Mouse (Mus musculus): ENCODE measurements around the gene Lamb3. TPM values are rescaled to one million over a fixed set of nuclear protein-coding genes. Genes with fewer than 3 reads are reported as not detected.

Gene Lamb3
- polyA plus RNA-seq, 1 experiment from 2014 or later, result 34.9 TPM

DNA sequence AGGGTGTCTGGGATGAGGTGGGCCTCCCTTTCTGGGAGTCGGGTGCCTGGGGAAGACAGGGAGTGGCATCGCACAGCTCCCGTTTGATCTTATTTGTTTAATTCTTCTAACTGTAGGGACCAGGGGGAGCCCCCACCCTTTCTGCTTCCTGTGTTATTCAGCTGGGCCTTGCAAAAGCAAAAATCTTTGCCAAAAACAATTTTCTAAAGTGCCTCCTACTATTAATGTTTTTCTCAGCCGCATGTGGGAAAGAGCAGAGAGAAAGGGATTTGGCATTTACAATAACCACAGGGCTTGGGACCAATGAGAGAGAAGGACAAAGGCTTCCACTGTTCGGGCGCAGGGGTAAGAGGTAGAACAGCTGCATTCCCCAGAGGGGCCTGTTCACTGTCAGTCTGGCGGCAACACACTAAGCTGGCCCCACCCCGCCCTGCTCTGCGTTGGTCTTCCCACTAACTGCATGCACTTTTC lies 18.3 kb upstream of the Lamb3 start:
- 6% methylated on average over 9 of the region's 9 CpGs for WGBS
- ATAC-seq (ENCODE audit: low FRiP score, low TSS enrichment), result peak; percentile 89
- DNase-seq (ENCODE audit: low spot score), result peak; percentile 61
- H3K9me3 ChIP-seq (ENCODE audit: control insufficient read depth, low read length), result no peaks in the 10 kb centered on the region
- H3K27ac ChIP-seq (replicated peaks), result peak overlapping the region; percentile 84
- peaks cover 13% of the 10 kb centered on the region for H3K4me1 ChIP-seq (replicated peaks; ENCODE audit: control insufficient read depth, insufficient read depth)
- H3K27me3 ChIP-seq (ENCODE audit: control insufficient read depth, insufficient read depth, low read length), result no peaks in the 10 kb centered on the region
- H3K9ac ChIP-seq (ENCODE audit: low read length), result no peak overlapping the region
- TF ChIP-seq CTCF (IDR thresholded peaks at IDR 0.05; ENCODE audit: low read depth) (no peak), EP300 (optimal IDR thresholded peaks at IDR 0.05) (no peak)
- H3K4me2 ChIP-seq (replicated peaks; ENCODE audit: low read depth), result no peak overlapping the region
- H3K36me3 ChIP-seq (ENCODE audit: control insufficient read depth, insufficient read depth, low read length), result no peaks in the 10 kb centered on the region
- H3K4me3 ChIP-seq (ENCODE audit: low read depth, low read length), result no peak overlapping the region

DNA sequence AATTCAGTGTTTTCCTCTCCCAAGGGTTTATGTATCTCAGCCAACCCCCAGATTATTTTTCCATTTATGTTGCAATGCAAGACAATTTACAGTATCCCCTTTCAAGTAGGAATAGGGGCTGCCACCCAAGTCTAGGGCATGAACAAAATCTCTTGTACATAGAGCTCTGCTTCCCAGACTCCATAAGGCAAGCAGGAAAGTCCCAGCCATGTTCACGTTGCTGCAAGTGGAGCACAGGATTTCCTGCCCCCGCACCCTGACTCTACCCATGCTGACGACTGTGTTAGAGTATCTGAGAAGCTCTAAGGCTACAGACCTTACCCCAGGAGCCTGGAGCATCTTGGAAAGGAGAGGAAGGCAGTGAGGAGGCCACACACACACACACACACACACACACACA lies 17.7 kb upstream of the Lamb3 start:
- TF ChIP-seq EP300 (optimal IDR thresholded peaks at IDR 0.05) (no peak), CTCF (IDR thresholded peaks at IDR 0.05; ENCODE audit: low read depth) (no peak)
- peak overlapping the region; percentile 84 for H3K27ac ChIP-seq (replicated peaks)
- H3K4me3 ChIP-seq (ENCODE audit: low read depth, low read length), result no peak overlapping the region
- H3K36me3 ChIP-seq (ENCODE audit: control insufficient read depth, insufficient read depth, low read length), result no peaks in the 10 kb centered on the region
- H3K4me2 ChIP-seq (replicated peaks; ENCODE audit: low read depth), result no peak overlapping the region
- H3K4me1 ChIP-seq (replicated peaks; ENCODE audit: control insufficient read depth, insufficient read depth), result peaks cover 13% of the 10 kb centered on the region
- no peak for DNase-seq (ENCODE audit: low spot score)
- H3K9ac ChIP-seq (ENCODE audit: low read length), result no peak overlapping the region
- no peaks in the 10 kb centered on the region for H3K27me3 ChIP-seq (ENCODE audit: control insufficient read depth, insufficient read depth, low read length)
- no peaks in the 10 kb centered on the region for H3K9me3 ChIP-seq (ENCODE audit: control insufficient read depth, low read length)
- WGBS, result 23% methylated on average over 3 of the region's 3 CpGs
- ATAC-seq (ENCODE audit: low FRiP score, low TSS enrichment), result no peak

DNA sequence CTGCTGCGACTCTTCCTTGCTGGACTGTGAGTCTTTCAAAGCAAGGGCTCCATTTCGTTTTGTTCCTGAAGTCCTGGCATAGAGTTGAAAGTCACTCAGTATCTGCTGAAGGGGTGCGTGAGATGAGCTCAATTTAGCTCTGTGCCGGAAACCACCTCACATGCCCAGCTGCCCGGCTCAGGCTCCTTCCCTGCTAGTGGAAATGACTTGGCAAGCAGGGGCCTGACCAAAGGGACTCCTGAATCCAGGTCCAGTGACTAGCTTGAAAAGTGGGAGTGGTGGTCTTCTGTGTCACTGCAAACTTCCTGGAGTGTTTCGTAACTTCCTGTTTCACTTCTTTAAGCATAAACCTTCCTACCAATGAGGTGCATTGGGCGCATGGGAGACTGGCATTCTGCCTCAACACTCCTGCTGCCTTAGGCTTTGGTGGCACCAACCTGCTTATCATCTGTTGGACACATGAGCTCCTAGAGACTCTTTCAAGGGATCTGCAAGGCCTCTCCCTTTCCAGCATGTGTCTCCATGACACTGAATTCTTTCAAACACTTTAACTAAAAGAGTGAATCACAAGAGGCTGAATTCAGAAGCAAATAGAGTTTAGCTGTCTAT lies 15.7 kb upstream of the Lamb3 start:
- Histone ChIP-seq H3K4me3 (ENCODE audit: low read depth, low read length) (no peak overlapping the region), H3K9ac (ENCODE audit: low read length) (no peak overlapping the region), H3K27me3 (ENCODE audit: control insufficient read depth, insufficient read depth, low read length) (no peaks in the 10 kb centered on the region), H3K36me3 (ENCODE audit: control insufficient read depth, insufficient read depth, low read length) (no peaks in the 10 kb centered on the region), H3K27ac (replicated peaks) (no peak overlapping the region), H3K4me2 (replicated peaks; ENCODE audit: low read depth) (no peak overlapping the region), H3K4me1 (replicated peaks; ENCODE audit: control insufficient read depth, insufficient read depth) (peaks cover 13% of the 10 kb centered on the region), H3K9me3 (ENCODE audit: control insufficient read depth, low read length) (no peaks in the 10 kb centered on the region)
- 77% methylated on average over 7 of the region's 7 CpGs for WGBS
- no peak for ATAC-seq (ENCODE audit: low FRiP score, low TSS enrichment)
- TF ChIP-seq EP300 (optimal IDR thresholded peaks at IDR 0.05) (no peak), CTCF (IDR thresholded peaks at IDR 0.05; ENCODE audit: low read depth) (no peak)
- DNase-seq (ENCODE audit: low spot score), result no peak

DNA sequence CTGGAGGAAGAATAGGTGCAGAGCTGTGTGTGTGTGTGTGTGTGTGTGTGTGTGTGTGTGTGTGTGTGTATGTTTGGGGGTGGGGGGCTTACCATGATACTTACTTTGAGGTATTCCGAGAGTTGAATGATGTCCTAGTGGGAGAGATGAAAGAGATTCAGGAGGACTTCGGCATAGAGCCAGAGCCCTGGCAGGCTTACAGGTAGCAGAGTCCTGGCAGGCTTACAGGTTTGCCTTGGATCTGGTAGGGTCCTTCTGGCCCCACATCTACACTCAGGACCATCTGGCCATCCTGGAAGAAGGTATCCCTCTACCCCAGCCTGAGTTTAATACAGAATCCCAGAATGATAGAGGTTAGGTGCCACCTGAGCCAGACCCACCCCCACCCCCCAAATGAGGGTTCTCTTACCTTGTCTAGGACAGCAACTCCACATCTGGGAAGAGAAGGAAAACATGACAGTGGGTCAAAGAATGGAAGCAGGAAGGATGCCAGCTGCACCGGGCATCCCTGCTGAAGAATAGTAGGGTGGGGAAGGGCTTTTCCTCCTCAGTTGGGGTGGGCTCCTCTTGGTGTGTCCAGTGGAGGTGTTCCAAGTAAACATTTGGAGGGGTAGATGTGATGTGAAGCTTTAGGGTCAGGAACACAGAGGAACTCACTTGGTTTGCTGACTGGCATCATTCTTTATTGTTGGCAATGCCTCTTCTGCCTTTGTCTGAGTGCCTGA lies 12.9 kb upstream of the Lamb3 start:
- H3K36me3 ChIP-seq (ENCODE audit: control insufficient read depth, insufficient read depth, low read length), result no peaks in the 10 kb centered on the region
- H3K9ac ChIP-seq (ENCODE audit: low read length), result no peak overlapping the region
- no peak overlapping the region for H3K4me3 ChIP-seq (ENCODE audit: low read depth, low read length)
- no peak overlapping the region for H3K27ac ChIP-seq (replicated peaks)
- ATAC-seq (ENCODE audit: low FRiP score, low TSS enrichment) (no peak), DNase-seq (ENCODE audit: low spot score) (no peak)
- no peak overlapping the region for H3K4me2 ChIP-seq (replicated peaks; ENCODE audit: low read depth)
- H3K4me1 ChIP-seq (replicated peaks; ENCODE audit: control insufficient read depth, insufficient read depth), result peaks cover 6% of the 10 kb centered on the region
- WGBS, result 75% methylated on average over 3 of the region's 3 CpGs
- TF ChIP-seq CTCF (IDR thresholded peaks at IDR 0.05; ENCODE audit: low read depth), result no peak
- TF ChIP-seq EP300 (optimal IDR thresholded peaks at IDR 0.05), result no peak
- H3K27me3 ChIP-seq (ENCODE audit: control insufficient read depth, insufficient read depth, low read length), result no peaks in the 10 kb centered on the region
- H3K9me3 ChIP-seq (ENCODE audit: control insufficient read depth, low read length), result no peaks in the 10 kb centered on the region

DNA sequence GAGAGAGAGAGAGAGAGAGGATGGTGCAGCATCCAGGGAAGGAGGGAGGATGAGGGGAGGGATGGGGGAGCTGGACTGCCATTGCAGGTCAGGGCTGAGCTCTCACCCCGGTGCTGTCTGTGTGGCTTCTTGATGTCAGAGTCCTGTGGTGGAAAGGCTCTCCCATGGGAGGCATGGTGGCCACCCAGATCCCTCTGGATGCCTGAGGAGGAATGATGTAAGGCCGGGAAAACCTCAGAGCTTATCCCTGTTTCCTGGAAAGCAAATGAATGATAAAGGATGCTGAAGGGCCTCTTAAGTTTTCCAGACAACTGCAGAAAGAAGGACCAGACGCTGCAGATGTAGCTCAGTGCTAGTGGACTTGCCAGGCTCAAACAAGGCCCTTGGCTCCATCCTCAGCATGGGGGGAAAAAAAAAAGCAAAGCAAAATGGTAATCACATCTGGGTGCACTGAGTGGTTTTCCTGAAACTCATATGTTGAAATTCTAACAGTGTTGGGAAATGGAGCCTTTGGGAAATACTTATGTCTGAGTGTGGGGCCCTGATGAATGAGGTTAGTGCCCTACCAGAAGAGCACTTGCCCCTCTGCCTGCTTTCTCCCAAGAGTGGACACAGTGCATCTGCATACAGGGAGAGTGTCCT lies 12.2 kb upstream of the Lamb3 start:
- Histone ChIP-seq H3K9ac (ENCODE audit: low read length) (no peak overlapping the region), H3K27me3 (ENCODE audit: control insufficient read depth, insufficient read depth, low read length) (no peaks in the 10 kb centered on the region), H3K36me3 (ENCODE audit: control insufficient read depth, insufficient read depth, low read length) (no peaks in the 10 kb centered on the region), H3K4me2 (replicated peaks; ENCODE audit: low read depth) (no peak overlapping the region), H3K27ac (replicated peaks) (no peak overlapping the region), H3K9me3 (ENCODE audit: control insufficient read depth, low read length) (no peaks in the 10 kb centered on the region), H3K4me1 (replicated peaks; ENCODE audit: control insufficient read depth, insufficient read depth) (peaks cover 1% of the 10 kb centered on the region; the same call in 1 of the 2 replicates), H3K4me3 (ENCODE audit: low read depth, low read length) (no peak overlapping the region)
- no peak for DNase-seq (ENCODE audit: low spot score)
- no peak for ATAC-seq (ENCODE audit: low FRiP score, low TSS enrichment)
- WGBS, result 67% methylated on average over 3 of the region's 3 CpGs
- TF ChIP-seq EP300 (optimal IDR thresholded peaks at IDR 0.05) (no peak), CTCF (IDR thresholded peaks at IDR 0.05; ENCODE audit: low read depth) (no peak)
